Mouse (Mus musculus): Measurements from ENCODE around the gene Klk7. TPM values are rescaled to one million over a fixed set of nuclear protein-coding genes. Genes with fewer than 3 reads are reported as not detected.

Gene Klk7
- polyA plus RNA-seq, 1 experiment from 2014 or later = not detected

DNA sequence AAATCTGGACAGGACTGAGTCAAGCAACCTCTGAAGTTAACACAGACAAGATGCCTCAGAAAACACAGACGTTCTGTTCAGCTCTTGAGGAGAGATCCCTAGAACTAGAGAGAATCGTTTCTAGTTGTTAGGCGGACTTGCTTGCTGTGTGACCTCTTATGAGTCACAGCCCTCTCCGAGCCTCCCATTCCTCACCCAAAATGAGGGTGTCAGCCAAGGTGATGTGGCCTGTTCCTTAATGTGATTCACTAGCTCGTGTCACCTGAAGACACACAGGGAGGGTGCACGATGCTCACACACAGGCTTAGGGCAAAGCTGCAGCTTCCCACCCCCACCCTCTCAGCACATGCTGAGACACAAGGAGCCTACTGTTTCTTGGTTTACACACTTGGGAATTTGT lies 30.9 kb upstream of the Klk7 start:
- Histone ChIP-seq H3K9ac (ENCODE audit: low read depth, low read length) (no peak overlapping the region), H3K36me3 (ENCODE audit: control insufficient read depth, insufficient read depth) (no peaks in the 10 kb centered on the region), H3K4me3 (ENCODE audit: low read depth, low read length) (no peak overlapping the region), H3K9me3 (ENCODE audit: control insufficient read depth) (no peaks in the 10 kb centered on the region), H3K4me1 (replicated peaks; ENCODE audit: control insufficient read depth, insufficient read depth, low read length) (0 out of 2 replicates have a peak, but pooled peaks cover 2% of the 10 kb centered on the region), H3K27me3 (replicated peaks; ENCODE audit: control insufficient read depth, insufficient read depth, low read length) (0 out of 2 replicates have a peak, but pooled peaks cover 6% of the 10 kb centered on the region), H3K4me2 (replicated peaks; ENCODE audit: low read depth) (no peak overlapping the region), H3K27ac (ENCODE audit: low read depth, low read length) (no peak overlapping the region)
- 46% methylated on average over 6 of the region's 6 CpGs for WGBS
- ATAC-seq = no peak
- TF ChIP-seq CTCF (IDR thresholded peaks at IDR 0.05; ENCODE audit: low read depth) = no peak

DNA sequence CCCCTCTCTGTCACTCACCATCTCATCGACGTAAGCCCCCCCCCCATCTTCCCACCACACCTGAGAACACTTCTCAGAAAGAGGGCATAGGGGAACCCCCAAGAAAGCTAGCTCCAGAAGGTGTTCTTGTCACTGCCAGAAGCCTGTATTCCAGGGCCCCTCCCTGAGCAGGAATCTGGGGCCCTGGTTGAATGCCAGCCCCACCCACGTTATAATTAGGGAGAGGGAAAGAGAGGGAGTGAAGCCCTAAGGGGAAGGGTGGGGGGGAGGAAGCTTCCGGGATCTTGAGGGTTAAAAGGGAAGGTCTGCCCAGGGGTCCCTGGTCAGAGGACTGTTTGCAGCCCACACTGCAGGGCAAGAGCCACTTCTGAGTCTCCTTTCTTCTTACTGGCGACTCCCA lies 30.3 kb upstream of the Klk7 start, which contains the start of gene Klk10:
TSS of gene Klk10 (plus strand) at position 290 of the 400 bp plus-strand sequence.
- H3K9ac ChIP-seq (ENCODE audit: low read depth, low read length) = no peak within 1 kb of the TSS
- 0 out of 2 replicates have a peak, but pooled peaks cover 6% of the 10 kb centered on the region for H3K27me3 ChIP-seq (replicated peaks; ENCODE audit: control insufficient read depth, insufficient read depth, low read length)
- H3K9me3 ChIP-seq (ENCODE audit: control insufficient read depth) = no peaks in the 10 kb centered on the region
- TF ChIP-seq CTCF (IDR thresholded peaks at IDR 0.05; ENCODE audit: low read depth) = no peak
- whole genome bisulfite sequencing = 30% methylated on average over 5 of the region's 5 CpGs
- no peak within 1 kb of the TSS for H3K4me2 ChIP-seq (replicated peaks; ENCODE audit: low read depth)
- no peak for ATAC-seq
- H3K4me1 ChIP-seq (replicated peaks; ENCODE audit: control insufficient read depth, insufficient read depth, low read length) = 0 out of 2 replicates have a peak, but pooled peaks cover 2% of the 10 kb centered on the region
- H3K36me3 ChIP-seq (ENCODE audit: control insufficient read depth, insufficient read depth) = no peaks in the 10 kb centered on the region
- H3K27ac ChIP-seq (ENCODE audit: low read depth, low read length) = no peak within 1 kb of the TSS
- no peak within 1 kb of the TSS for H3K4me3 ChIP-seq (ENCODE audit: low read depth, low read length)

DNA sequence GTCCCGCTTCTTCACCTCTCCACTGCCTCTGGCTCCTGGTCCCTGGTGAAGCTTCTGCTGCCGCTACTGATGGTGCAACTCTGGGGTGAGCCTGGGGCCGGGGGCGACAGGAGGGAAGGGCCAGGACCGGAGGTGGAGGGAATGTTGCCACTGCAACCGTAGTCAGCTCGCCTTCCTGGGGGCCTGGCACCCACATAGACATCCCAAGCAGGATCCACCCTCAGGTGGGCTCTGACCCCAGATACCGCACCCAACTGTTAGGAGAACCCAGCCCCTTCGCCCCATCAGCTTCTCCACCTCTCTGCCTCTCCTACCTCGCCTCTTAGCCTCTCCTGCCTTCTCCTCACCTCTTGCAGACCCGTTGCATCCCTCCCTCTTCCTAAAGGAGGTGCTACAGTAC lies 29.6 kb upstream of the Klk7 start:
- H3K4me1 ChIP-seq (replicated peaks; ENCODE audit: control insufficient read depth, insufficient read depth, low read length) = 0 out of 2 replicates have a peak, but pooled peaks cover 2% of the 10 kb centered on the region
- H3K4me2 ChIP-seq (replicated peaks; ENCODE audit: low read depth) = no peak overlapping the region
- 91% methylated on average over 11 of the region's 11 CpGs for WGBS
- H3K4me3 ChIP-seq (ENCODE audit: low read depth, low read length) = no peak overlapping the region
- 0 out of 2 replicates have a peak, but pooled peaks cover 6% of the 10 kb centered on the region for H3K27me3 ChIP-seq (replicated peaks; ENCODE audit: control insufficient read depth, insufficient read depth, low read length)
- no peaks in the 10 kb centered on the region for H3K36me3 ChIP-seq (ENCODE audit: control insufficient read depth, insufficient read depth)
- H3K9me3 ChIP-seq (ENCODE audit: control insufficient read depth) = no peaks in the 10 kb centered on the region
- no peak for ATAC-seq
- H3K27ac ChIP-seq (ENCODE audit: low read depth, low read length) = no peak overlapping the region
- no peak for TF ChIP-seq CTCF (IDR thresholded peaks at IDR 0.05; ENCODE audit: low read depth)
- H3K9ac ChIP-seq (ENCODE audit: low read depth, low read length) = no peak overlapping the region

DNA sequence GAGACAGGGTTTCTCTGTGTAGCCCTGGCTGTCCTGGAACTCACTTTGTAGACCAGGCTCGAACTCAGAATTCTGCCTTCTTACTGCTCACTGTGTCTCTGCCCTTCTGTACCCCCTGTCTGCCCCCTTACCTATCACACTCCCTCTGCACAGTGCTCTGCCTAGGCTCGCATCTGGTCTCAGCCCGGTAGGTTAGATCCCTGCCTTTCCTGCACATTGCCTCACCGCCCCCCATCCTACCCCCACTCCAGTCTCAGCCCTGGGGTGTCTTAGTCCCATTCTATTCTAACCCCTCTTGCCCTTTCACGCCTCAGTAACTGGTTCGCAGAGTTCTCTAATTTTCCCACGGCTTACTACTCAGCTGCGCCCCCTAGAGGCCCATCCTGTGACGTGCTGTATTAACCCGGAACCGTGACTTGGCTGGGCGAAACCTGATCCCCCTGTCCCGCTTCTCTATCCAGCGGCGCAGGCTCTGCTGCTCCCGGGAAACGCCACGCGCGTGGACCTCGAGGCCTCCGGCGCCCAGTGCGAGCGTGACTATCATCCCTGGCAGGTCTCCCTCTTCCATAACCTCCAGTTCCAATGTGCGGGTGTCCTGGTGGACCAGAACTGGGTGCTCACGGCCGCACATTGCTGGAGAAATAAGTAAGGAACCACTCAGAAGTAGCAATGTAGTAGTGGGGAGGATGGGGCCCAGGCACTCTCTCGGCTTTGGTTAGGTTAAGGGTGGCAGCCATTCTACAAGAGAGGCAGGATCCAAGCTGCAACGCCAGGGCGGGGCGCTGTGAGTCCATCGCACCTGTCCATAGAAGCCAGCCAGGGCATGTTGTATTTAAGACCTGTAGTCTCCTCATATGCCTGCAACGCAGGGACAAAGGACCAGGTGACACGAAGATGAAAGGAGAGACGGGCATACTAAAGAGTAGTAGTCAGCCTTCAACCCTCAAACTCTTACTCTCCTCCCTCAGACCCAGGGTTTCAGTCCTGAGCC lies 28.5 kb upstream of the Klk7 start:
- peak overlapping the region; percentile 72 for H3K4me2 ChIP-seq (replicated peaks; ENCODE audit: low read depth)
- 9% methylated on average over 36 of the region's 36 CpGs for WGBS
- H3K4me3 ChIP-seq (ENCODE audit: low read depth, low read length) = peak overlapping the region; percentile 28
- H3K36me3 ChIP-seq (ENCODE audit: control insufficient read depth, insufficient read depth) = no peaks in the 10 kb centered on the region
- ATAC-seq = peak; percentile 67
- no peak overlapping the region for H3K27ac ChIP-seq (ENCODE audit: low read depth, low read length)
- H3K27me3 ChIP-seq (replicated peaks; ENCODE audit: control insufficient read depth, insufficient read depth, low read length) = 0 out of 2 replicates have a peak, but pooled peaks cover 6% of the 10 kb centered on the region
- H3K9ac ChIP-seq (ENCODE audit: low read depth, low read length) = no peak overlapping the region
- TF ChIP-seq CTCF (IDR thresholded peaks at IDR 0.05; ENCODE audit: low read depth) = peak; percentile 88
- no peaks in the 10 kb centered on the region for H3K9me3 ChIP-seq (ENCODE audit: control insufficient read depth)
- 0 out of 2 replicates have a peak, but pooled peaks cover 2% of the 10 kb centered on the region for H3K4me1 ChIP-seq (replicated peaks; ENCODE audit: control insufficient read depth, insufficient read depth, low read length)

DNA sequence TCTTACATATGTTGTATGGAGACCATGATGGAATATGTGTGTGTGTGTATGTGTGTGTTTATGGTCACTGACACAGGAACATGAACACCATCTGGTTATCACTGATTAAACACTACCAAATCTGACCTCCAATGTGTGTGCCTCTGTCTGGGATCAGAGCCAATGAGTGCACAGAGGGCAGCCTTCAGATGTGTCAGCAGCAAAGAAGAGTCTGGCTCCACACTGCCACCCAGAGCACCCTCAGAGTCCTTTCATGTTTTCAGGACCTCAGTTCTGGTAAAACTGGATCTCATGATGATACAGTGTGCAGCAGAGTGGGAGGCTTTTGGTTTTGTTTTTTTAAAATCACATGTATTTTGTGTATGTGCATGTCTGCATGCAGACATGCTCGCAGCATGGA lies 25.8 kb upstream of the Klk7 start:
- H3K9me3 ChIP-seq (ENCODE audit: control insufficient read depth) = no peaks in the 10 kb centered on the region
- H3K27me3 ChIP-seq (replicated peaks; ENCODE audit: control insufficient read depth, insufficient read depth, low read length) = 0 out of 2 replicates have a peak, but pooled peaks cover 6% of the 10 kb centered on the region
- H3K4me3 ChIP-seq (ENCODE audit: low read depth, low read length) = no peak overlapping the region
- no peak overlapping the region for H3K27ac ChIP-seq (ENCODE audit: low read depth, low read length)
- H3K9ac ChIP-seq (ENCODE audit: low read depth, low read length) = no peak overlapping the region
- peak; percentile 40 for TF ChIP-seq CTCF (IDR thresholded peaks at IDR 0.05; ENCODE audit: low read depth)
- WGBS = 79% methylated on average over 1 of the region's 1 CpGs
- no peaks in the 10 kb centered on the region for H3K36me3 ChIP-seq (ENCODE audit: control insufficient read depth, insufficient read depth)
- no peak overlapping the region for H3K4me2 ChIP-seq (replicated peaks; ENCODE audit: low read depth)
- ATAC-seq = no peak
- 0 out of 2 replicates have a peak, but pooled peaks cover 2% of the 10 kb centered on the region for H3K4me1 ChIP-seq (replicated peaks; ENCODE audit: control insufficient read depth, insufficient read depth, low read length)

DNA sequence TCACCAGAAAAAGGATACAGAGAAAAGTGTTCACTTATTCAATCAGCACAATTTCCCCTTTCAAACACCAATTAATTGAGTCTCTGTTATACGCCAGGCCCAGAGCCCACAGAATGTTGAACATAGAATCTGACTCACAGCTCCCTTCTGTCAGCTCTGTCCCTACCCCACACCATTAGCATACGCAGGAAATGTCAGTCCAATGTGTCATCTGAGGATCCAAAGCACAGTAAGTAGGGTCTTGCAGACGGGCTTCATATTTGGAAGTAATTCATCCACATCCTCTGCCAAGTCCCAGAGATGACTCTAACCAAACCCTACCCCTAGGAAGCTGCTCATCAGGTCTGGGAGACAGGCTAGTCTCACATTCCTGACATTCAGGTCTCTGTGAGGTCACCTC lies 23.0 kb upstream of the Klk7 start:
- no peak overlapping the region for H3K27ac ChIP-seq (ENCODE audit: low read depth, low read length)
- H3K4me1 ChIP-seq (replicated peaks; ENCODE audit: control insufficient read depth, insufficient read depth, low read length) = no peaks in the 10 kb centered on the region
- 69% methylated on average over 3 of the region's 3 CpGs for WGBS
- no peak overlapping the region for H3K4me2 ChIP-seq (replicated peaks; ENCODE audit: low read depth)
- H3K9me3 ChIP-seq (ENCODE audit: control insufficient read depth) = no peaks in the 10 kb centered on the region
- no peak overlapping the region for H3K4me3 ChIP-seq (ENCODE audit: low read depth, low read length)
- H3K27me3 ChIP-seq (replicated peaks; ENCODE audit: control insufficient read depth, insufficient read depth, low read length) = 0 out of 2 replicates have a peak, but pooled peaks cover under 1% of the 10 kb centered on the region
- no peak for TF ChIP-seq CTCF (IDR thresholded peaks at IDR 0.05; ENCODE audit: low read depth)
- no peaks in the 10 kb centered on the region for H3K36me3 ChIP-seq (ENCODE audit: control insufficient read depth, insufficient read depth)
- H3K9ac ChIP-seq (ENCODE audit: low read depth, low read length) = no peak overlapping the region
- ATAC-seq = no peak

All from intestine, postnatal 0 days (tissue).